Mouse (Mus musculus) ES-Bruce4 (cell line): Measurements from ENCODE around the gene Abhd16b. TPM values are rescaled to one million over a fixed set of nuclear protein-coding genes. Genes with fewer than 3 reads are reported as not detected.

Experiments
- H3K27ac ChIP-seq: 2 replicates; pipeline ENCODE4 v1.5.1; 2012; ENCODE audit warnings: low read length, inconsistent platforms; ENCODE audit not compliant: insufficient read depth
- H3K27me3 ChIP-seq: 2 replicates; pipeline ENCODE4 v1.6.1; 2012; ENCODE audit warnings: mild to moderate bottlenecking, low read length, inconsistent platforms; ENCODE audit not compliant: control insufficient read depth, poor library complexity, insufficient read depth, severe bottlenecking
- H3K36me3 ChIP-seq: 2 replicates; pipeline ENCODE4 v1.6.1; 2012; ENCODE audit warnings: inconsistent platforms, mild to moderate bottlenecking, low read length, moderate library complexity; ENCODE audit not compliant: control insufficient read depth, poor library complexity, insufficient read depth, severe bottlenecking
- H3K4me1 ChIP-seq: one replicate; pipeline ENCODE4 v1.8.1; 2011; ENCODE audit warnings: low read length; ENCODE audit not compliant: control insufficient read depth, insufficient read depth
- H3K4me3 ChIP-seq: 2 replicates; pipeline ENCODE4 v1.5.1; 2011; ENCODE audit warnings: low read depth, mild to moderate bottlenecking, low read length
- H3K9ac ChIP-seq: 2 replicates; pipeline ENCODE4 v1.6.1; 2012; ENCODE audit warnings: low read depth, mild to moderate bottlenecking, inconsistent platforms; ENCODE audit not compliant: poor library complexity, severe bottlenecking
- H3K9me3 ChIP-seq: replicated peaks from 2 replicates; pipeline ENCODE4 v1.6.1; 2012; ENCODE audit warnings: mild to moderate bottlenecking, low read length, inconsistent platforms; ENCODE audit not compliant: control insufficient read depth, poor library complexity, insufficient read depth, severe bottlenecking
- CTCF ChIP-seq: IDR thresholded peaks from one replicate; pipeline ENCODE4 v1.8.1; 2011; ENCODE audit warnings: low read depth, low read length
- EP300 ChIP-seq: IDR thresholded peaks from 2 replicates; pipeline ENCODE4 v1.6.1; 2011; ENCODE audit warnings: low read depth, low read length; ENCODE audit not compliant: insufficient read depth
- POLR2A ChIP-seq: IDR thresholded peaks from one replicate; pipeline ENCODE4 v1.8.1; 2011; ENCODE audit warnings: low read length; ENCODE audit not compliant: insufficient read depth
- polyA plus RNA-seq: library from polyadenylated mRNA; stranded (reverse); fragments of >200 nt; gene quantifications from 2 replicates; pipeline ENCODE4 v1.2.4, GENCODE M21; 2011; ENCODE audit warnings: low read depth; ENCODE audit not compliant: missing spikeins, insufficient read depth, insufficient read length

The Abhd16b gene
- not detected in 2 replicates for polyA plus RNA-seq

DNA sequence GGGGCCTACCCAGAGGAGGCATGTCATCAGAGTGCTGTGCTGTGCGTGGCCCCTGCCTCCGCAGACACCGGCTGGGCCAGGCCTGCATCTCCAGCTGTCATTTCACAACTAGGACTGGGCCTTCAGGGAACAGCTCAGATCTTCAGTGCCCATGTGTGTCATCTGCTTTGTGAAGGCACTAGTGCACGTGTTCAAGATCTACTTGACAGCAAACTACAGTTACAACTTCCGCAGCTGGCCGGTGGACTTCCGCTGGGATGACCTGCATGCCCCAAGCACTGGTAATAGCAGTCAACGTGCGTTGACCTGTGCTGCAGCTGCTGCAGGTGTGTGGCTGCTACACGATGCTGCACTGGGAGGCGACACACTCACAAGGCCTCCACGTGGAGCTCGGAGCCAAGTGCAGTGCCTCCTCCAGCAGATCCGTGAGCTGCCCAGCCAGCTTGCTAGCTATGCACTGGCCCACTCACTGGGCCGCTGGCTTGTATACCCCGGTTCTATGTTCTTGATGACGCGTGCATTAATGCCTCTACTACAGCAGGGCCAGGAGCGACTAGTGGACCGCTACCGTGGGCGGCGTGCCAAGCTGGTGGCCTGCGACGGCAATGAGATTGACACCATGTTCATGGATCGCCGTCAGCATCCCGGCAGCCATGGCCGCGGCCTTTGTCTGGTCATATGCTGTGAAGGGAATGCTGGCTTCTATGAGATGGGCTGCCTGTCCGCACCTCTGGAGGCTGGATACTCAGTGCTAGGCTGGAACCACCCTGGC lies at the start of gene Abhd16b:
Gene Abhd16b, plus strand, starts transcription at position 51 of the 772 bp plus-strand sequence.
- no peak within 1 kb of the TSS for H3K27ac ChIP-seq
- H3K9me3 ChIP-seq = no peaks in the 10 kb centered on the region
- H3K4me1 ChIP-seq = no peaks in the 10 kb centered on the region
- no peaks in the 10 kb centered on the region for H3K36me3 ChIP-seq
- H3K9ac ChIP-seq = peak within 1 kb of the TSS; percentile 2; the same call in 1 of the 2 replicates
- peak within 1 kb of the TSS; percentile 27 for H3K4me3 ChIP-seq
- no peak for TF ChIP-seq POLR2A
- TF ChIP-seq EP300 = no peak
- TF ChIP-seq CTCF = no peak
- no peaks in the 10 kb centered on the region for H3K27me3 ChIP-seq

DNA sequence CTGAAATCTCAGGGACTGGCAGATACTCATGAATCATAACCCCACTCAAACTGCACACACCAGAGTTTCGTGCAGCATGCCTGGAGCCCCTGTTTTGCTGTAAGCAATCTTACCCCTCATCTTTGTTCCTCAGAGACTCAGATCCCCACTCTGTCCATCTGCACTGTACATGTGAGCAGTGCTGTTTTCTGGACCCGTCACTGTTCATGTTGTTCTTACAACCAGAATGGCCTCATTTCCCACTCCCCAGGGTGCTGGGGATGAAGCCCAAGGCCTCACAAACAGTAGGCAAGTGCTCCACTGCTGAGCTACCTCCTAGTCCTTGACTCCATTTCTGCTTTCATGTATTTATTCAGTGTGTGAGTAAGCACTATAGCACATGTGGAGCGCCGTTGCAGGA lies 40.8 kb upstream of the Abhd16b start:
- H3K36me3 ChIP-seq = no peaks in the 10 kb centered on the region
- H3K4me1 ChIP-seq = no peaks in the 10 kb centered on the region
- no peak overlapping the region for H3K4me3 ChIP-seq
- H3K9ac ChIP-seq = no peak overlapping the region
- H3K9me3 ChIP-seq = no peaks in the 10 kb centered on the region
- no peaks in the 10 kb centered on the region for H3K27me3 ChIP-seq
- TF ChIP-seq POLR2A = no peak
- TF ChIP-seq EP300 = no peak
- no peak for TF ChIP-seq CTCF
- H3K27ac ChIP-seq = no peak overlapping the region

DNA sequence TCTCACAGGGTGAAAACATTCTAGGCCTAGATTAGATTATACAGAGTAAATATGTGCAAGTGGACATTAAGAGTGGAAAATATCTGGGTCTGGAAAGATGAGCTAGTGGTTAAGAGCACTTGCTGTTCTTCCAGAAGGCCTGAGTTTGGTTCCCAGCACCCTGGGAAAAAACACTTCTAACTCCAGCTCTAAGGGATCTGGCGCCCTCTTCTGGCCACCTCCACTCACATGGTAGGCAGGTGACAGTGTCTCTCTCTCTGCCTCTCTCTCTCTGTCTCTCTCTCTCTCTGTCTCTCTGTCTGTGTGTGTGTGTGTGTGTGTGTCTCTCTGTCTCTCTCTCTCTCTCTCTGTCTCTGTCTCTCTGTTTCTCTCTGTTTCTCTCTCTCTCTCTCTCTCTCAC lies 39.7 kb upstream of the Abhd16b start:
- Histone ChIP-seq H3K27me3 (peaks cover 3% of the 10 kb centered on the region; the same call in 1 of the 2 replicates), H3K36me3 (no peaks in the 10 kb centered on the region), H3K27ac (no peak overlapping the region), H3K9me3 (no peaks in the 10 kb centered on the region), H3K4me1 (peaks cover 1% of the 10 kb centered on the region), H3K4me3 (no peak overlapping the region), H3K9ac (no peak overlapping the region)
- no peak for TF ChIP-seq POLR2A
- peak; percentile 68 for TF ChIP-seq CTCF
- TF ChIP-seq EP300 = no peak

DNA sequence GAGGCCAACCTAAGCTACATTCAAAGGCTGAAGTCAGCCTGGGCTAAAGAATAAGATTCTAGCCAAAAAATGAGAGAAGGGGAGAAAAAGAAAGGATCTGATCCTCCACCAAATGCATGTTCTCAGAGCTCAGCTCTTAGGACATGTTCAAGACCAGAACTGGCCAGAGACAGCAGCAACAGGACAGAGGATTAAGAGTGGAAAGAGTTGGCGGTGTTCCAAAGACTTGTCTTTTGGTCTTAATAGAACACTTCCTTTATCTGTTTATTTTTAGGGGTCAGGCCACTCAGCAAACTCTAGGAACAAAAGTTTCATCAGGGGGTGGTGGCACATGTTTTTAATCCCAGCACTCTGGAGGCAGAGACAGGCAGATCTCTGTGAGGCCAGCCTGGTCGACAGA lies 37.1 kb upstream of the Abhd16b start:
- no peaks in the 10 kb centered on the region for H3K9me3 ChIP-seq
- no peak overlapping the region for H3K9ac ChIP-seq
- H3K27ac ChIP-seq = no peak overlapping the region
- H3K36me3 ChIP-seq = no peaks in the 10 kb centered on the region
- TF ChIP-seq POLR2A = no peak
- no peak for TF ChIP-seq EP300
- no peak for TF ChIP-seq CTCF
- H3K4me3 ChIP-seq = no peak overlapping the region
- peaks cover 1% of the 10 kb centered on the region for H3K4me1 ChIP-seq
- peaks cover 7% of the 10 kb centered on the region; the same call in 1 of the 2 replicates for H3K27me3 ChIP-seq

DNA sequence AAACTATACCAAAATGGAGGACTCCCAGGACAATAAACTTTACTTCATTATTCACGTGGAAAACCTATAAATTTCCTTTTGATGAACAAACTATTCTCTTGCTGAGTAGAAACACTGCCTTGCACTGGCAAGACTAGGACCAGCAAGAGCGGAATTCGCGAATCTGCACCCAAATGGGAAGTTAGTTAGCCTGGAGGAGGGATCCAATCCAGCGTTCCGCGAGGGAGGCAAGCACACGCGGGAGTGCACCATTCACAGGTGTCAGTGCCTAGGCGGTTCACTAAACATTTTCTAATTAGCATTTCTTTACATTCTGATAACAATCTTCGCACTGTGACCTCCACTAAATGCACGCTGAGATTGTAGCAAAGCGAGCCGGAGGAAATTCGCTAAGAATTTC lies 35.2 kb upstream of the Abhd16b start:
- no peak overlapping the region for H3K4me3 ChIP-seq
- no peaks in the 10 kb centered on the region for H3K9me3 ChIP-seq
- no peak overlapping the region for H3K9ac ChIP-seq

DNA sequence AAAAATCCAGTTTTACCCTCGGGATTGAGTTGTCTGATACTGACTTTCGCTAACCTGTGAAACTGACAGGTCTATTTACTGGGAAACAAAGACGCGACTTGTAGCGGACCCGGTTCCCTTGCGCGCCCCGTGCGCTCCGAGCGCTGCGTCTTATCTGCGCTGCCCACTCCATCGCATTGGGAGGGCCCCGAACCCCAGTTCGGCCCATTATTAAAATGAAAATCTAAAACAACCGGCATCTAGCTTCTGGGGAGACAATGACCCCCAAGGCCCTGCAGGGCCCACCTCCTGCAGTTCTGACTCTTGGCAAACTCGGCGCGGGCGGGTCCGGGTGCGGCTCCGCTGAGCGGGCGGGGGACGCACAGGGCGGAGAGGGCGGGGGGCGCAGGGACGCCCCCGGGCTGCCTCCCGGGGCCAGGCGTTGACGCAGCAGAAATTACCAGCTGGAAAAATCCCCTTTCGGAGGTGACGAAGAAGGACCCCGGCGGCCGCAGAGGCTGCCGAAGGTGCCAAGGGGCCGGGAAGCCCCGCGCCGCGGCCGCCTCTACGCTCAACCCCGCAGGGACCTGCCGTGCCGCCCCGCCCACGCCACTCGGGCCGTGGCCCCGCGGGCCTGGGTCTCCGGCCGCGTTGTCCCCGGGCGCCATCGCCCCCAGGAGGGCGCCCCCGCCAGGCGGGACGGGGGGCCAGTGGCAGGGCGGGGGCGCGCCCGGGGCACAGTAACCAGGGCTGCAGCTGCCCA lies 34.4 kb upstream of the Abhd16b start:
- H3K36me3 ChIP-seq = no peaks in the 10 kb centered on the region
- H3K9me3 ChIP-seq = no peaks in the 10 kb centered on the region
- H3K27ac ChIP-seq = no peak overlapping the region
- H3K9ac ChIP-seq = peak overlapping the region; percentile 91
- peaks cover 3% of the 10 kb centered on the region for H3K4me1 ChIP-seq
- TF ChIP-seq POLR2A = no peak
- no peak for TF ChIP-seq EP300
- TF ChIP-seq CTCF = no peak
- peaks cover 7% of the 10 kb centered on the region; the same call in 1 of the 2 replicates for H3K27me3 ChIP-seq
- H3K4me3 ChIP-seq = peak overlapping the region; percentile 54

More for the DNA sequence above, 35.2 kb upstream of the Abhd16b start:
- TF ChIP-seq EP300 (no peak), CTCF (no peak)
- H3K4me1 ChIP-seq = peaks cover 3% of the 10 kb centered on the region
- H3K27ac ChIP-seq = no peak overlapping the region
- H3K27me3 ChIP-seq = peaks cover 7% of the 10 kb centered on the region; the same call in 1 of the 2 replicates
- H3K36me3 ChIP-seq = no peaks in the 10 kb centered on the region
